Mouse (Mus musculus) liver, postnatal 0 days (tissue): ENCODE results near the gene Ggnbp2. TPM values are rescaled to one million over a fixed set of nuclear protein-coding genes. Genes with fewer than 3 reads are reported as not detected.
"Not testable (repeated sequence)": the region's sequence is repeated elsewhere in the genome, so short reads cannot be mapped to it uniquely, and the experiment has no call there.

Source experiments
- ATAC-seq: fragments of 200-750 bp; cut with Nextera tagmentation; 2 replicates; pipeline ENCODE4 v1.8.0; 2017; ENCODE audit warnings: mild to moderate bottlenecking, moderate library complexity
- DNase-seq: peaks from one replicate; pipeline ENCODE4 v3.0.0-alpha.2; 2016
- H3K27ac ChIP-seq: fragments of 300-500 bp; sonication (generic); 2 replicates; pipeline ENCODE4 v1.5.1; 2014; ENCODE audit warnings: antibody characterized with exemption, moderate library complexity, mild to moderate bottlenecking, low read depth
- H3K27me3 ChIP-seq: fragments of 300-500 bp; sonication (generic); 2 replicates; pipeline ENCODE4 v1.6.1; 2014; ENCODE audit warnings: low read length, control low read depth, mixed read lengths; ENCODE audit not compliant: insufficient read depth
- H3K36me3 ChIP-seq: fragments of 300-500 bp; sonication (generic); replicated peaks from 2 replicates; pipeline ENCODE4 v1.6.1; 2014; ENCODE audit warnings: mild to moderate bottlenecking, control low read depth, low read length, moderate library complexity, mixed read lengths; ENCODE audit not compliant: insufficient read depth
- H3K4me1 ChIP-seq: fragments of 300-500 bp; sonication (generic); 2 replicates; pipeline ENCODE4 v1.6.1; 2014; ENCODE audit warnings: antibody characterized with exemption, mild to moderate bottlenecking, control low read depth; ENCODE audit not compliant: insufficient read depth
- H3K4me2 ChIP-seq: fragments of 300-500 bp; sonication (generic); 2 replicates; pipeline ENCODE4 v1.6.1; 2014; ENCODE audit warnings: low read depth, mild to moderate bottlenecking, low read length, moderate library complexity, mixed read lengths
- H3K4me3 ChIP-seq: fragments of 300-500 bp; sonication (generic); 2 replicates; pipeline ENCODE4 v1.5.1; 2014; ENCODE audit warnings: low read depth, low read length
- H3K9ac ChIP-seq: fragments of 300-500 bp; sonication (generic); replicated peaks from 2 replicates; pipeline ENCODE4 v1.6.1; 2014; ENCODE audit warnings: mild to moderate bottlenecking, moderate library complexity
- H3K9me3 ChIP-seq: fragments of 300-500 bp; sonication (generic); 2 replicates; pipeline ENCODE4 v1.6.1; 2016; ENCODE audit warnings: mild to moderate bottlenecking, control low read depth, low read length, mixed read lengths
- CTCF ChIP-seq: sonication (generic); IDR thresholded peaks from 2 replicates; pipeline ENCODE4 v1.5.1; 2016; ENCODE audit warnings: antibody characterized with exemption, low read depth
- EP300 ChIP-seq: IDR thresholded peaks from 2 replicates; pipeline ENCODE4 v1.6.1; 2016; ENCODE audit warnings: antibody characterized with exemption, low read depth, mild to moderate bottlenecking
- WGBS: fragments of 180-500 bp; shearing (Covaris S2); extraction: QIAGEN DNeasy Blood & Tissue Kit; methylation state at CpG from one replicate; pipeline ENCODE4 v1.1.7; 2014; ENCODE audit not compliant: insufficient replicate concordance; 5-methylcytosine and 5-hydroxymethylcytosine counted together
- polyA plus RNA-seq: library from polyadenylated mRNA; unstranded; fragments of >200 nt; fragmentation: Nextera tagmentation; extraction: Ambion mirVana; gene quantifications from 2 replicates; pipeline ENCODE4 v1.2.1, GENCODE M21; 2015

Gene Ggnbp2
- polyA plus RNA-seq, 1 experiment from 2014 or later: 44.7 TPM

DNA sequence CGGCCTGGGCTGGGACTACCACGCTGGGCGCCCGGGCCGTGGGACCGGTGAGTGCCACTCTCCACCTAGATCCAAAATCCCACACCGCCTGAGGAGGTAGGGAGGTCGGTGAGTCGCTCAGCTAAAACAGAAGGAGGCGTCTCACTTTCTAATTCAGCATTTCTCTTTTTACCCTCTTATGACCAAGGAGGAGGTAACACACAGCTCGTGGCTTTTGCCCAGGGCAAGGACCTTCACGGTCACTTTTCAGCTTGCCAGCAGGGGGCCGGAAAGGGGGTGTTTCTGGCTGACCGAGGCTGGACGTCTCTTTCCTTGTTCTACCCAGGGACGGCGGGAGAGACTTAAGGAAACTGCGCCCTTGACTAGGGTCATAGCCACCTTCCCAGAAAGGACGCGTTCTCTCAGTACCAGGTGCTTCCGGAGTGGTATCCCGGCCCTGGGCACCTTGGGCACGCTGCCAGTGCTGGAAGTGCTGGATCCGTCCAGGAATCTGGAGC, 9.9 kb upstream of the Ggnbp2 start:
- under 1% methylated on average over 24 of the region's 24 CpGs for WGBS
- DNase-seq: peak; percentile 68

DNA sequence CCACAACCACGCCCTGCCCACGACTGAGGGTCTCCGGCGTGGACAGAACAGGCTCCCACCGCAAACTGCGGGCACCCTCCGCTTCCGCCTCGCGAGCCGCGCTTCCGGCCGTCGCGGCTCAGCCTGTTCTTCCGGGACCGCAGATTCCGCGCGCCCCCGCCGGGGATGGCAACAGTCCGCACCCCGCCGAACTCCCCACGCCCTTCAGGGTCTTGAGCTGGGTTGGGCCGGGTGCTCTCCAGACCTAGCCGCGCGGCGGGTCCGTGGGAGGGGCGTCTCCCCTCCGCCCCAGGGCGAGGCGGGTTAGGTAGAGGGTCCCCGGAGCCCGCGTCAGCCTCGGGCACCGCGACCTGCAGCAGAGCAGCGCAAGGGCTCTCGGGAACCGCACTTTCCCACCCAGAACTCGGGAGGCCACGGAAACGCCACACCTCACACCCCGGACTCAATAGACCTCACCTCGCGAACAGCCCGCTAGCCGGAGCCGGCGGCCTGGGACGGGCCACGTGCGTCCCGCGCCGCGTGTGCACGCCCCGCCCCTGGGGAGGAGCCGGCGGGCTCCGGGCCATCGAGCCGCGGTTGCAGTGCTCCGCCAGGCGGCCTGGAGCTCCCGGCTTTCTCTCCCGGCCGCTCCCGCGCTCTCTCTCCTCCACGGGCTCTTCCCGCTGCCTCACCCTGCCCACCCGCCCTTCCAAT, 9.3 kb upstream of the Ggnbp2 start, which contains the start of the genes Myo19 and Pigw:
Gene Myo19 (plus strand): TSS at position 377 of the 693 bp plus-strand sequence.
Gene Pigw (minus strand): TSS at position 514 of the 693 bp plus-strand sequence.
- Histone ChIP-seq H3K9me3 (no peaks in the 10 kb centered on the region), H3K27ac (peak within 1 kb of the TSS; percentile 93), H3K4me1 (peaks cover 16% of the 10 kb centered on the region), H3K27me3 (no peaks in the 10 kb centered on the region), H3K9ac (peak within 1 kb of the TSS; percentile 94), H3K36me3 (peaks cover 7% of the 10 kb centered on the region), H3K4me3 (peak within 1 kb of the TSS; percentile 95), H3K4me2 (peak within 1 kb of the TSS; percentile 100)
- TF ChIP-seq EP300: no peak
- peak; percentile 47 for TF ChIP-seq CTCF
- DNase-seq: peak; percentile 89
- ATAC-seq: peak; percentile 98
- WGBS: under 1% methylated on average over 79 of the region's 81 CpGs

More for the DNA sequence above, 9.9 kb upstream of the Ggnbp2 start:
- Histone ChIP-seq H3K36me3 (peaks cover 11% of the 10 kb centered on the region), H3K4me2 (peak overlapping the region; percentile 100), H3K4me3 (peak overlapping the region; percentile 95), H3K27me3 (no peaks in the 10 kb centered on the region), H3K4me1 (peaks cover 16% of the 10 kb centered on the region), H3K9ac (peak overlapping the region; percentile 94), H3K9me3 (no peaks in the 10 kb centered on the region), H3K27ac (peak overlapping the region; percentile 93)
- TF ChIP-seq CTCF (peak; percentile 56), EP300 (no peak)
- peak; percentile 57 for ATAC-seq

DNA sequence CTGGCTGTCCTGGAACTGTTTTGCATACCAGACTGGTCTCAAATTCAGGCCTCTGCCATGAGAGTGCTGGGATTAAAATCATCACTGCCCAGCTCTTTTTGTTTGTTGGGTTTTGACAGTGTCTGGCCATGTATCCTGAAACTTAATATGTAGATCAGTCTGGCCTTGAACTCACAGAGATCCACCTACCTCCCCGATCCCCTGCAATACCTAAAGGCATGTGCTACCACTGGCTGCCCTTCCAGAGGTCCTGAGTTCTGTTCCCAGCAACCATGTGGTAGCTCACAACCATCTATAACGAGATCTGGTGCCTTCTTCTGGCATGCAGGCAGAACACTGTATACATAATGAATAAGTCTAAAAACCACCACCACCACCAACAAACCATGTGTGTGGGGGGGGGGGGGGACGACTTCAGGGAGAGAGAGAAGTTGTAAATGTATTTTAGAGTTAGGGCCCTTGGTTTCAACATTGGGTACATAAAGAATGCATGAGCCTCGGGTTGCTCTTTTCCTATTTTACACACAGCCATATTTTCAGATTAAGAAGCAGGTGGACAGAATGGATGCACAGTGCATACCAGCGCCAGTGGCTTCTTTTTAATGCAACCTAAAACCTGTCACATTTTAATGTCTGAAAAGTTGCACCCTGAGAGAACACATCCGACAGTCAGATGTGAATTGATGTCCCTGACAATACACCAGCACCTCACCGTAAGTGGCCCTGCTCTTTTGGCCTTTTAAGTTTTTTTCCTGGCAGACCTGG, 8.6 kb upstream of the Ggnbp2 start:
- 12% methylated on average over 7 of the region's 7 CpGs for WGBS
- DNase-seq (no peak), ATAC-seq (no peak)
- Histone ChIP-seq H3K27ac (peak overlapping the region; percentile 93), H3K27me3 (no peaks in the 10 kb centered on the region), H3K36me3 (peaks cover 7% of the 10 kb centered on the region), H3K4me1 (peaks cover 16% of the 10 kb centered on the region), H3K4me2 (peak overlapping the region; percentile 100), H3K4me3 (peak overlapping the region; percentile 95), H3K9me3 (no peaks in the 10 kb centered on the region), H3K9ac (peak overlapping the region; percentile 94)
- TF ChIP-seq EP300: no peak
- no peak for TF ChIP-seq CTCF

DNA sequence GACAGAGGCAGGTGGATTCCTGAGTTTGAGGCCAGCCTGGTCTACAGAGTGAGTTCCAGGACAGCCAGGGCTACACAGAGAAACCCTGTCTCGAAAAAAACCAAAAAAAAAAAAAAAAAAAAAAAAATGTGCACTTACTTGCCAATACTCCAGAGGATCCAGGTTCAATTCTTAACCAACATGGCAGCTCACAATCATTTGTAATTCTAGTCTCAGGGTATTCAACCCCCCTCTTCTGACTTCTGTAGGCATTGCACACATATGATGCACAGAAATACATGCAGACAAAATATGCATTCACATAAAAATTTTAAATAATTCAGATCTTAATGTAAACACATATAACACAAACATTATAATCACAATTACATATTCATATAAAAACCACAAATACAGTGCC, 5.4 kb upstream of the Ggnbp2 start:
- WGBS: no CpG with 5 or more reads among the region's 1 CpGs
- H3K4me2 ChIP-seq, H3K9ac ChIP-seq, H3K4me3 ChIP-seq, ATAC-seq, H3K27ac ChIP-seq, H3K27me3 ChIP-seq, DNase-seq, H3K36me3 ChIP-seq, H3K9me3 ChIP-seq: not testable (repeated sequence)
- H3K4me1 ChIP-seq: peaks cover 16% of the 10 kb centered on the region

DNA sequence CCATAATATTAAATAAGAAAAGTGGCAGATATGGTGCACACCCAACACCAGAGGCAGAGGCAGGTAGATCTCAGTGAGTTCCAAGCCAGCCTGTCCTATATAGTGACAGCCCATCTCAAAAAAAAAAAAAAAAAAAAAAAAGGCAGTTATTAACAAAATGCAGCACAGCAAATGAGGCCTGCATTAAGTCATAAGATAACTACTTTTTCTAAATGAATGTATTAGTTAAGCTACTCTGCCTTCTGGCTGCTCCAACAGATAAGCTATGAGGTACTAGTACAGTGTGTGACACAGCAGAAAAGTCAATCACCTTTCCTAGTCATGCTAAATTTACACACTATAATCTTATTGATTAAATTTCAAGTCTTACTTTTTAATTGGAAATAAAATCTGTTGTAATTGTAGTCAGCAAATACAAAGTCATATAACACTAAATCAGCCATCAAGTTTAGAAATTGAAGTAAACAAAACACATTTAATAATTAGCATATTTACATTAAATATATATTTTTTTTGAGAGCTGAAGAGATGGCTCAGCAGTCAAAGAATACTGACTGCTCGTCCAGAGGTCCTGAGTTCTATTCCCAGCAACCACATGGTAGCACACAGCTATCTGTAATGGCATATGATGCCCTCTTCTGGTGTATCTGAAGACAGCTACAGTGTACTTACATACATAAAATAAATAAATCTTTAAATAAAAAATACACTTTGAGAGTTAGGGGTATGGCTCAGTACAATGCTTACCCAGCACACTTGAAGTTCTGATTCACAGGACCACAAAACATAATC, 2.6 kb upstream of the Ggnbp2 start:
- peaks cover 8% of the 10 kb centered on the region for H3K36me3 ChIP-seq
- H3K27me3 ChIP-seq: no peaks in the 10 kb centered on the region
- no peak for DNase-seq
- TF ChIP-seq EP300: peak; percentile 96
- TF ChIP-seq CTCF: peak; percentile 42
- peak overlapping the region; percentile 80 for H3K4me2 ChIP-seq
- H3K9me3 ChIP-seq: no peaks in the 10 kb centered on the region
- peak; percentile 3; the same call in 1 of the 2 replicates for ATAC-seq
- WGBS: 56% methylated on average over 1 of the region's 1 CpGs
- H3K9ac ChIP-seq: no peak overlapping the region
- peaks cover 4% of the 10 kb centered on the region; the same call in 1 of the 2 replicates for H3K4me1 ChIP-seq
- H3K27ac ChIP-seq: peak overlapping the region; percentile 86
- H3K4me3 ChIP-seq: peak overlapping the region; percentile 37; the same call in 1 of the 2 replicates
